In the genomic region with DNA sequence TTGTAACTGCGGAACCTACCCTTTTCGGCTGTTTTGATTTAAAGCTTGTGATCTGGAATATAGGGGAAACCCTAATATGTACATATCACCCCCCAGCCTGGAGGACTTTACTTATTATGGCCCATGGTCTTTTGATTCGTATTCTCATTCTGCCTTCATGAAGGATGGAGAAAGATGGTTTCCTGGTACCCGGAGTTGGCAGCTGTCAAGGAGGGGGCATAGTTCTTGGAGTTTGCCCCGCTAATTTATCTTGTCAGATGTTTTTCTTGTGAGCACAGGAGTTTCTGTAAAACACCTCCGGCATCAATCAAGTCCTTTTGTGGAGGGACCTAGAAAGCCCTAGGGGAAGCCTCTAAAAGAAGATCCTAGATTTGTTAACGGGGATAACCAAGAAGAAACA, we compare ENCODE assay signal across 8 mouse cellular contexts. TPM values are rescaled to one million over a fixed set of nuclear protein-coding genes. Genes with fewer than 3 reads are reported as not detected.
DNase-seq lines count a peak whose midpoint lies in the region; ATAC-seq and TF ChIP-seq lines count a peak whose summit lies in the region.

No protein-coding gene starts in this region.

- no peak for DNase-seq in heart, embryonic 10.5 days (ENCODE audit: low spot score)
- no peak for DNase-seq in heart, postnatal 4 days
- DNase-seq in right cerebral cortex, postnatal 36 days (ENCODE audit: low spot score in 2 of 2), result no peak
- no peak for DNase-seq in adrenal gland, postnatal 25 days
- no peak for DNase-seq in embryo, embryonic 10.5 days (ENCODE audit: low spot score)

- no peak for TF ChIP-seq CTCF in bone marrow, adult 2 months (IDR thresholded peaks at IDR 0.05; ENCODE audit: control insufficient read depth, insufficient read depth, low read length)

- TF ChIP-seq POLR2A in bone marrow, adult 2 months (IDR thresholded peaks at IDR 0.05; ENCODE audit: borderline replicate concordance, control insufficient read depth, low read depth, low read length), result no peak

- H3K27me3 ChIP-seq in heart, embryonic 10.5 days (ENCODE audit: insufficient read depth, poor library complexity, severe bottlenecking), result no peaks in the 10 kb centered on the region
- no peaks in the 10 kb centered on the region for H3K27me3 ChIP-seq in hindbrain, embryonic 15.5 days
- no peaks in the 10 kb centered on the region for H3K27me3 ChIP-seq in megakaryocyte, embryonic 14.5 days (replicated peaks)

- peaks cover 4% of the 10 kb centered on the region; the same call in 1 of the 2 replicates for H3K4me1 ChIP-seq in heart, embryonic 10.5 days
- no peaks in the 10 kb centered on the region for H3K4me1 ChIP-seq in bone marrow, adult 2 months (ENCODE audit: control insufficient read depth, insufficient read depth, low read length)
- H3K4me1 ChIP-seq in hindbrain, embryonic 15.5 days (replicated peaks), result peaks cover 16% of the 10 kb centered on the region
- H3K4me1 ChIP-seq in megakaryocyte, embryonic 14.5 days, result peaks cover 28% of the 10 kb centered on the region

- 12% methylated on average over 7 of the region's 7 CpGs for WGBS in heart, embryonic 10.5 days
- 12% methylated on average over 7 of the region's 7 CpGs for WGBS in bone marrow, adult 2 months
- 5% methylated on average over 7 of the region's 7 CpGs for WGBS in hindbrain, embryonic 15.5 days

- peak overlapping the region; percentile 79 for H3K9ac ChIP-seq in hindbrain, embryonic 15.5 days

- peak overlapping the region; percentile 95 for H3K27ac ChIP-seq in heart, embryonic 10.5 days
- peak overlapping the region; percentile 97; the same call in 1 of the 2 replicates for H3K27ac ChIP-seq in bone marrow, adult 2 months (ENCODE audit: control insufficient read depth, insufficient read depth, low read depth, low read length, poor library complexity)
- peak overlapping the region; percentile 85 for H3K27ac ChIP-seq in hindbrain, embryonic 15.5 days (replicated peaks)

- no peak for ATAC-seq in hindbrain, embryonic 15.5 days (ENCODE audit: low FRiP score, low read depth)

- no peaks in the 10 kb centered on the region for H3K9me3 ChIP-seq in heart, embryonic 10.5 days
- no peaks in the 10 kb centered on the region for H3K9me3 ChIP-seq in hindbrain, embryonic 15.5 days
- peaks cover 9% of the 10 kb centered on the region for H3K9me3 ChIP-seq in megakaryocyte, embryonic 14.5 days

- H3K36me3 ChIP-seq in heart, embryonic 10.5 days, result peaks cover 21% of the 10 kb centered on the region
- H3K36me3 ChIP-seq in hindbrain, embryonic 15.5 days, result peaks cover 3% of the 10 kb centered on the region; the same call in 1 of the 2 replicates
- H3K36me3 ChIP-seq in megakaryocyte, embryonic 14.5 days (replicated peaks; ENCODE audit: low read length), result peaks cover 44% of the 10 kb centered on the region

- H3K4me2 ChIP-seq in hindbrain, embryonic 15.5 days, result peak overlapping the region; percentile 82

- H3K4me3 ChIP-seq in heart, embryonic 10.5 days, result peak overlapping the region; percentile 95
- H3K4me3 ChIP-seq in bone marrow, adult 2 months (replicated peaks; ENCODE audit: control insufficient read depth, low read depth, low read length), result peak overlapping the region; percentile 97
- peak overlapping the region; percentile 91 for H3K4me3 ChIP-seq in hindbrain, embryonic 15.5 days
- peak overlapping the region; percentile 97 for H3K4me3 ChIP-seq in megakaryocyte, embryonic 14.5 days (replicated peaks)

RNA-seq across cellular contexts. Expression of a gene that starts 0.8 kb away (rescaled TPM):
- 7.7 TPM in 2 replicates for polyA plus RNA-seq in heart, embryonic 10.5 days (2016; fragmentation: Nextera tagmentation; extraction: Ambion mirVana)
- 1 to 10 TPM; 7.4 to 7.6 TPM for total RNA-seq in heart, postnatal 4 days (2021)
- polyA plus RNA-seq in bone marrow, adult 2 months (2011; ENCODE audit: insufficient read depth, insufficient read length, low replicate concordance, missing spikeins), result 7.7 and 8.6 TPM in 2 replicates
- 3.3 and 3.5 TPM in 2 replicates for polyA plus RNA-seq in hindbrain, embryonic 15.5 days (2015; fragmentation: Nextera tagmentation; extraction: Ambion mirVana)
- 0.68 and 2.4 TPM in 2 replicates for polyA plus RNA-seq in megakaryocyte, embryonic 14.5 days (2012; ENCODE audit: insufficient read depth, low replicate concordance)
- total RNA-seq in adrenal gland, postnatal 25 days (2021), result 6.8 and 6.9 TPM in 2 replicates
